Mouse (Mus musculus): Measurements from ENCODE around the gene Fat2.

GRCm38 (mm10) chr11:55261105-55261504, 75.3 kb downstream of the Fat2 start:
- TF ChIP-seq EP300 (IDR thresholded peaks at IDR 0.05) (no peak), CTCF (IDR thresholded peaks at IDR 0.05) (no peak)
